Mouse (Mus musculus) lung, embryonic 15.5 days (tissue): ENCODE data around the gene Lrrc8e. TPM values are rescaled to one million over a fixed set of nuclear protein-coding genes. Genes with fewer than 3 reads are reported as not detected.

Source experiments
- ATAC-seq: fragments of 200-750 bp; cut with Nextera tagmentation; 2 replicates; pipeline ENCODE4 v1.8.0; 2017; ENCODE audit warnings: moderate number of reproducible peaks, borderline replicate concordance; ENCODE audit not compliant: low FRiP score, low TSS enrichment; ENCODE audit errors: extremely low read depth
- H3K27ac ChIP-seq: fragments of 300-500 bp; sonication (generic); 2 replicates; pipeline ENCODE4 v1.5.1; 2015; ENCODE audit warnings: moderate library complexity, mild to moderate bottlenecking, inconsistent platforms
- H3K27me3 ChIP-seq: fragments of 300-500 bp; sonication (generic); 2 replicates; pipeline ENCODE4 v1.6.1; 2015; ENCODE audit warnings: inconsistent platforms
- H3K36me3 ChIP-seq: fragments of 300-500 bp; sonication (generic); 2 replicates; pipeline ENCODE4 v1.6.1; 2015; ENCODE audit warnings: inconsistent platforms
- H3K4me1 ChIP-seq: fragments of 300-500 bp; sonication (generic); 2 replicates; pipeline ENCODE4 v1.6.1; 2015; ENCODE audit warnings: inconsistent platforms
- H3K4me2 ChIP-seq: fragments of 300-500 bp; sonication (generic); 2 replicates; pipeline ENCODE4 v1.6.1; 2015; ENCODE audit warnings: inconsistent platforms, mild to moderate bottlenecking, moderate library complexity
- H3K4me3 ChIP-seq: fragments of 300-500 bp; sonication (generic); 2 replicates; pipeline ENCODE4 v1.5.1; 2015; ENCODE audit warnings: mild to moderate bottlenecking, inconsistent platforms
- H3K9ac ChIP-seq: fragments of 300-500 bp; sonication (generic); 2 replicates; pipeline ENCODE4 v1.6.1; 2015; ENCODE audit warnings: inconsistent platforms
- H3K9me3 ChIP-seq: fragments of 300-500 bp; sonication (generic); 2 replicates; pipeline ENCODE4 v1.6.1; 2016; ENCODE audit warnings: inconsistent platforms
- WGBS: fragments of 180-500 bp; shearing (Covaris S2); methylation state at CpG from one replicate; pipeline ENCODE4 v1.1.7; 2015; 5-methylcytosine and 5-hydroxymethylcytosine counted together
- polyA plus RNA-seq: library from polyadenylated mRNA; unstranded; fragments of >200 nt; fragmentation: Nextera tagmentation; extraction: Ambion mirVana; gene quantifications from 2 replicates; pipeline ENCODE4 v1.2.1, GENCODE M21; 2015

Gene Lrrc8e
- polyA plus RNA-seq, 1 experiment from 2014 or later = 3.8 TPM

GRCm38 (mm10) chr8:4259805-4260170 lies 33.2 kb downstream of the Lrrc8e start:
- no peak overlapping the region for H3K4me3 ChIP-seq
- no peaks in the 10 kb centered on the region for H3K9me3 ChIP-seq
- peak overlapping the region; percentile 57 for H3K27ac ChIP-seq
- peaks cover 63% of the 10 kb centered on the region for H3K36me3 ChIP-seq
- no peak for ATAC-seq
- no peak overlapping the region for H3K4me2 ChIP-seq
- 77% methylated on average over 4 of the region's 4 CpGs for WGBS
- H3K27me3 ChIP-seq = no peaks in the 10 kb centered on the region
- peaks cover 23% of the 10 kb centered on the region for H3K4me1 ChIP-seq
- H3K9ac ChIP-seq = no peak overlapping the region

DNA sequence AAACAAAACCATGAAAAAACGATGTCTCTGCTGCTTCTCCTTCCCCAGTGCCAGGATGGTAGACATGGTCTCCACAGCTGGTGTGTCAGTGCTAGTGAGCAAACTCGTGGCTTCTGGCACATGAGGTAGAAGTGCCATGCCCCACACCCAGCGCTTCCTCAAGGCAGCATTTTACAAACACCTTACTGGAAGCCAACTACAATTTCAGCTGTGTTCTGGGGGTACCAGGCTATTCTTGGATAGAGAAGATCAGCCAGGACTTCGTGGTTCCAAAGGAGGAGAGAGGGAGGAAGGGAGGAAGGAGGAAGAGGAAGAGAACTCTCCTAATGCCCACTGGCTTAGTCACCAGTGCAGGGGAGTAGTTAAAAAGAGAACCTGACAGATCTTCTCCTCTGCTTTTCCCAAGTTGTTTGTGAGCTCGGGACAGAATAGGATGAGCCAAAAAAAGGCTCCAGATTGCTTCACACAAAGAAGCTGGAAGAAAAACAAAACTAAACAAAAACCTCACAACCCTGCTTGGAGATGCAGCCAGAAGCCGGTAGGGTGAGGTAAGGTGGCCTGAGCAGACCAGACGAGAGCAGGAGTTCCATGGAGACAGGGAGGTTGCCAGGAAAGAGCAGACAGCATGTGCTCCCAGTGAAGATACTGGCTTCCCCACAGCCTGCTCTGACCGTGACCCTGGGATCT lies 36.6 kb downstream of the Lrrc8e start:
- no peak overlapping the region for H3K9ac ChIP-seq
- H3K27me3 ChIP-seq = no peaks in the 10 kb centered on the region
- H3K27ac ChIP-seq = no peak overlapping the region
- no peaks in the 10 kb centered on the region for H3K9me3 ChIP-seq
- no peak for ATAC-seq
- peaks cover 81% of the 10 kb centered on the region for H3K36me3 ChIP-seq
- no peak overlapping the region for H3K4me3 ChIP-seq
- 84% methylated on average over 8 of the region's 8 CpGs for WGBS
- H3K4me1 ChIP-seq = peaks cover 7% of the 10 kb centered on the region; the same call in 1 of the 2 replicates
- no peak overlapping the region for H3K4me2 ChIP-seq

GRCm38 (mm10) chr8:4265160-4265914 lies 38.7 kb downstream of the Lrrc8e start:
- no peaks in the 10 kb centered on the region for H3K4me1 ChIP-seq
- ATAC-seq = no peak
- no peak overlapping the region for H3K9ac ChIP-seq
- H3K27ac ChIP-seq = no peak overlapping the region
- H3K4me2 ChIP-seq = no peak overlapping the region
- H3K4me3 ChIP-seq = no peak overlapping the region
- WGBS = 92% methylated on average over 15 of the region's 15 CpGs
- no peaks in the 10 kb centered on the region for H3K27me3 ChIP-seq
- no peaks in the 10 kb centered on the region for H3K9me3 ChIP-seq
- H3K36me3 ChIP-seq = peaks cover 89% of the 10 kb centered on the region

DNA sequence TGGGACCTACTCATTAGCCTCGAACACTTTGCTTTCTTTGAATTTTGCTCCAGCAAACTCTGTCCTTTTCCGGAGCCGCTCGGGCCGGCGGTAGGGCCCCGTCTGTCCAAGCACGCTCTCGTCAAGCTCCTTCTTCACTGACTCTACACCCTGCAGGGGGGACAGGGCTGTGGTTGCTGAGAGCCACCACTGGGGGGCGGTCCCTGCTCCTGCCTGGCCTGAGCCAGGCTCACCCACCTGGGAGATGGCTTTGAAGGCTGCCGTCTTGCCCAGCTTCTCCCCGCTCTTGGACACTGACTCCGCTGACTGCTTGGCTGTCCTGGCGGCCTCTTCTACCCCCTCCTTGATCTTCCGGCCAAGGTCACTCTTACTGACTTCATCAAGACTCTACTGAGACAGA lies 41.0 kb downstream of the Lrrc8e start:
- H3K4me3 ChIP-seq = no peak overlapping the region
- H3K4me1 ChIP-seq = no peaks in the 10 kb centered on the region
- WGBS = 68% methylated on average over 15 of the region's 15 CpGs
- H3K36me3 ChIP-seq = peaks cover 78% of the 10 kb centered on the region
- H3K4me2 ChIP-seq = no peak overlapping the region
- no peaks in the 10 kb centered on the region for H3K9me3 ChIP-seq
- ATAC-seq = peak; percentile 55
- no peak overlapping the region for H3K27ac ChIP-seq
- no peaks in the 10 kb centered on the region for H3K27me3 ChIP-seq
- no peak overlapping the region for H3K9ac ChIP-seq

GRCm38 (mm10) chr8:4269609-4270008 lies 43.0 kb downstream of the Lrrc8e start:
- peaks cover 73% of the 10 kb centered on the region for H3K36me3 ChIP-seq
- no peak for ATAC-seq
- WGBS = 94% methylated on average over 6 of the region's 6 CpGs
- H3K4me1 ChIP-seq = peaks cover 5% of the 10 kb centered on the region; the same call in 1 of the 2 replicates
- no peak overlapping the region for H3K27ac ChIP-seq
- H3K4me3 ChIP-seq = no peak overlapping the region
- no peaks in the 10 kb centered on the region for H3K9me3 ChIP-seq
- no peaks in the 10 kb centered on the region for H3K27me3 ChIP-seq
- H3K9ac ChIP-seq = no peak overlapping the region
- no peak overlapping the region for H3K4me2 ChIP-seq

GRCm38 (mm10) chr8:4275275-4276110 lies 48.9 kb downstream of the Lrrc8e start, which contains the start of gene Timm44:
Timm44 (minus strand) TSS chr8:4275913.
- Histone ChIP-seq H3K27me3 (no peaks in the 10 kb centered on the region), H3K4me3 (peak within 1 kb of the TSS; percentile 71), H3K9me3 (no peaks in the 10 kb centered on the region), H3K27ac (peak within 1 kb of the TSS; percentile 41), H3K4me2 (peak within 1 kb of the TSS; percentile 74), H3K36me3 (peaks cover 22% of the 10 kb centered on the region), H3K9ac (peak within 1 kb of the TSS; percentile 70), H3K4me1 (peaks cover 10% of the 10 kb centered on the region)
- ATAC-seq = peak; percentile 98
- WGBS = under 1% methylated on average over 39 of the region's 39 CpGs

DNA sequence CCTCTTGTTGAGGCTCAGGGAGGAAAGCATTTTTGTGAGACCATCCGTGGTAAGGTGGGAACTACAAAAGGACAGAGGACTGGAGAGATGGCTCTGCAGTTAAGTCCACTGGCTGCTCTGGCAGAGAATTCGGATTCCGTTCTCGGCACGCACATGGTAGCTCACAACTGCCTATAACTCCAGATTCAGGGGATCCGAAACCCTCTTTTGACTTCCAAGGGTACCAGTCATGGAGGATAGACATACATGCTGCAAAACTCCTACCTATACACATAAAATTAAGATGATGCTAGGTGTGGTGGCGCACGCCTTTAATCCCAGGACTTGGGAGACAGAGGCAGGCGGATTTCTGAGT lies 49.5 kb downstream of the Lrrc8e start:
- Histone ChIP-seq H3K4me2 (peak overlapping the region; percentile 74), H3K27me3 (no peaks in the 10 kb centered on the region), H3K36me3 (peaks cover 22% of the 10 kb centered on the region), H3K9ac (peak overlapping the region; percentile 70), H3K27ac (peak overlapping the region; percentile 41), H3K4me1 (peaks cover 10% of the 10 kb centered on the region), H3K4me3 (peak overlapping the region; percentile 71), H3K9me3 (no peaks in the 10 kb centered on the region)
- no peak for ATAC-seq
- WGBS = 22% methylated on average over 9 of the region's 9 CpGs

Other genes starting within 250 kb of the Lrrc8e start
- gene Cd209f, start 121.0 kb upstream of the Lrrc8e start, polyA plus RNA-seq = not detected in 2 replicates
- gene Cd209g, start 92.7 kb upstream of the Lrrc8e start, polyA plus RNA-seq = not detected in 2 replicates
- gene Evi5l, start 60.3 kb upstream of the Lrrc8e start, polyA plus RNA-seq = 21.3 and 23.5 TPM in 2 replicates
- gene Prr36, start 9.4 kb upstream of the Lrrc8e start, polyA plus RNA-seq = 7.5 TPM in 2 replicates
- 29.6 and 31.3 TPM in 2 replicates for gene Map2k7, start 11.9 kb downstream of the Lrrc8e start, polyA plus RNA-seq
- 1.4 and 1.5 TPM in 2 replicates for gene Gm49320, start 12.0 kb downstream of the Lrrc8e start, polyA plus RNA-seq
- gene Tgfbr3l, start 21.4 kb downstream of the Lrrc8e start, polyA plus RNA-seq = 2.5 and 3.4 TPM in 2 replicates
- 60.8 and 61.6 TPM in 2 replicates for gene Snapc2, start 26.3 kb downstream of the Lrrc8e start, polyA plus RNA-seq
- 75.3 and 75.6 TPM in 2 replicates for gene Ctxn1, start 32.4 kb downstream of the Lrrc8e start, polyA plus RNA-seq
- gene Timm44, start 49.1 kb downstream of the Lrrc8e start, polyA plus RNA-seq = 55.1 and 56.0 TPM in 2 replicates
- 16.8 and 30.8 TPM in 2 replicates for gene Ccl25, start 98.4 kb downstream of the Lrrc8e start, polyA plus RNA-seq
- 270 and 272 TPM in 2 replicates for gene Elavl1, start 98.6 kb downstream of the Lrrc8e start, polyA plus RNA-seq